Mouse (Mus musculus) brain, embryonic 14.5 days (tissue): ENCODE results near the gene Maneal. TPM values are rescaled to one million over a fixed set of nuclear protein-coding genes. Genes with fewer than 3 reads are reported as not detected.
A peak's percentile ranks its signal among the peaks of the same experiment; 100 is the strongest.

Experiments used
- DNase-seq: peaks from one replicate; pipeline ENCODE4 v3.0.0-alpha.2; 2011; ENCODE audit warnings: low read depth
- CTCF ChIP-seq: fragments of 200-500 bp; IDR thresholded peaks from 2 replicates; pipeline ENCODE4 v1.5.1; 2012; ENCODE audit warnings: inconsistent platforms, mild to moderate bottlenecking, moderate library complexity, borderline replicate concordance; ENCODE audit not compliant: insufficient read depth, insufficient read length; ENCODE audit errors: extremely low read depth
- POLR2A ChIP-seq: fragments of 200-500 bp; IDR thresholded peaks from 2 replicates; pipeline ENCODE4 v1.6.1; 2012; ENCODE audit warnings: mild to moderate bottlenecking, inconsistent platforms, borderline replicate concordance; ENCODE audit not compliant: poor library complexity, insufficient read depth, insufficient read length, severe bottlenecking; ENCODE audit errors: extremely low read depth
- polyA plus RNA-seq: library from polyadenylated mRNA; depleted of rRNA; stranded (reverse); fragments of >200 nt; gene quantifications from 2 replicates; pipeline ENCODE4 v1.2.3, GENCODE M21; 2012

Maneal gene
- polyA plus RNA-seq, 1 experiment = 48.8 TPM

DNA sequence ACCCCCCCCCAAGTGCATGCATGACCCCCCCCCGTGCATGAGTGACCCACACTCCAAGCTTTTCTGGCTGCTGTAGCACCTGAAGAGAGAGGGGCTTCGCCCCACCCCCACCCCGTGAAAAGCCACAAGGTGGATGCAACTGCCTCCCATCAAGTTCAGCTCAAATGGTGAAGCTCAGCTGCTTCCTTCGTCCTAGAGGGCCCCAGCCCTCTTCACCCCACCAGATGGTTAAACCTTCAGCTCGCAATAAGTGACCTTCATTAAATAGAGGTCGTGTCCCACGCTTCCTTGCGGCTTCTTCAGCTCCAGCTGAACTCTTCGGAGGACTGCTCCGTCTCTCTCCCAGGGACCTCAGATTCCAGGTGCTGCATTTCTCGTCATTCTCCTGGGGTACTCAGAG is 18.6 kb upstream of the Maneal start, which contains the start of gene Epha10:
Gene Epha10 (plus strand): TSS at position 301 of the 400 bp plus-strand sequence.
- no peak for TF ChIP-seq POLR2A
- TF ChIP-seq CTCF = no peak
- DNase-seq = no peak

DNA sequence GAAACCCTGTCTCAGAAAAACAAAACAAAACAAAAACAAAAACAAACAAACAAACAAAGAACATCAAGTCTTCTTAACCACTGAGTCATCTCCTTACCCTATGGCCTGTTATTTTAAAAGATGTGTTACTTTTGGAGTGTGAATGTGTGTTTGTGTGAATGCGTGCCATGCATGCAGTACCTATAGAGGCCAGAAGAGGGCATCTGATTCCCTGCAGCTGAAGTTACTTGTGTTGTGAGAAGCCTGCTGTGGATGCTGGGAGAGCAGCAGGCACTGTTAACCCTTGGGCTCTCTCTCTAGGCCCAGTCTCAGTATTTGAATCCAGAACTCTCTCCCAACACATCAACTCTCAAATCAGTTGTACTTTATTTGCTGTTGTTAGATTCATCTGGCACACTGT is 10.7 kb upstream of the Maneal start:
- TF ChIP-seq POLR2A = no peak
- TF ChIP-seq CTCF = peak; percentile 41; the same call in 1 of the 2 replicates
- DNase-seq = no peak

GRCm38 (mm10) chr4:124860446-124860845 is 1.5 kb downstream of the Maneal start:
- TF ChIP-seq POLR2A = no peak
- TF ChIP-seq CTCF = no peak
- DNase-seq = peak; percentile 55

- TF ChIP-seq POLR2A (no peak), CTCF (no peak)
These were observed 3.6 kb downstream of the Maneal start for GRCm38 (mm10) chr4:124858370-124858769.

DNA sequence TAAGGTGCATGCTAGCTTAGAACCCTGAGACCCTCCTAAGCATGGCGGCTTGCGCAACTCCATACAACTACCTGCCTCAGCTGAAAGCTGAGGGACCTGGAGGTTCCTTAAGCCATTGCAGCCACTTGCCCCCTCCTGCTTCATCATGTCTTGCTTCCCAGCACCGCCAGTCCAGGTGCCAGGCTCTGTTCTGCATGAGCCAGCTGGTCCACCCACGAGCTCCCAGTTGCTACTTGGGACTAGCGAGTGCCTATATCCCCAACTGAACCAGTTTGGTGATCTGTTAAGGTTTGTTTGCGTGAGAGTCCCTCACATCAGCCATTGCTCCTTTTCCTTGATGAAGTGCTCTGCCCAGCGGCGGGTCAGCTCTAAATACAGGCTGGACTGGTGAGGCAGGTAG is 5.7 kb downstream of the Maneal start:
- no peak for DNase-seq
- TF ChIP-seq CTCF (no peak), POLR2A (no peak)

More at GRCm38 (mm10) chr4:124858370-124858769, 3.6 kb downstream of the Maneal start:
- DNase-seq = no peak

DNA sequence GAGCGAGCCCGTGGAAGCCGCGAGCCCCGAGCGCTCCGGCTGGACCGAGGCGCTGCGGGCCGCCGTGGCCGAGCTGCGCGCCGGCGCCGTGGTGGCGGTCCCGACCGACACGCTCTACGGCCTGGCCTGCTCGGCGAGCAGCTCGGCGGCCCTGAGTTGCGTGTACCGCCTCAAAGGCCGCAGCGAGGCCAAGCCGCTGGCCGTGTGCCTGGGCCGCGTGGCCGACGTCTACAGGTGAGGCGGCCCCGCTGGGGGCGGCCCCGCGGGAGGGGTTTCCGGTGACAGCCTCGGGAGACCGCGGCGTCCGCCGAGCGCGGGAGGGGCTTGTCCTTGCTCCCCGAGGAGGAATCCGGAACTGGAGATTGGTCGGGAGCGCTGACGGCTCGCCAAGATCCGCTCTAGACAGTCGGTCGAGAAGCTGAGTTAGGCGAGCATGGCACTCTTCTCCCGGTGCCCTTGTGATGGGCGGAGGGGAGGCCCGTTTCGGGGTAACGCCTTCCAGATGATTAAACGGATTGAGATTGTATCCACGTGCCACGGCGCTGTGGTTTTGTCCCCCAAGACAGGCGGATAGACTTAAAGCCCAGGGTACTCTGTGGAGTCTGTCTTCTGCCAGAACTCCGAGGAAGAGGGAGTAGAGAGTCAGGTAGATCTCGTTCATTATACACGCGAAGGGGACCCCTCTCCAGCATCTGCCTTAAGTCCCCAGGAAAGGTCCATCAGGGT is 10.9 kb downstream of the Maneal start, which contains the start of gene 1110065P20Rik:
Gene 1110065P20Rik (minus strand): TSS at position 264 of the 726 bp plus-strand sequence.
- peak; percentile 67 for DNase-seq

DNA sequence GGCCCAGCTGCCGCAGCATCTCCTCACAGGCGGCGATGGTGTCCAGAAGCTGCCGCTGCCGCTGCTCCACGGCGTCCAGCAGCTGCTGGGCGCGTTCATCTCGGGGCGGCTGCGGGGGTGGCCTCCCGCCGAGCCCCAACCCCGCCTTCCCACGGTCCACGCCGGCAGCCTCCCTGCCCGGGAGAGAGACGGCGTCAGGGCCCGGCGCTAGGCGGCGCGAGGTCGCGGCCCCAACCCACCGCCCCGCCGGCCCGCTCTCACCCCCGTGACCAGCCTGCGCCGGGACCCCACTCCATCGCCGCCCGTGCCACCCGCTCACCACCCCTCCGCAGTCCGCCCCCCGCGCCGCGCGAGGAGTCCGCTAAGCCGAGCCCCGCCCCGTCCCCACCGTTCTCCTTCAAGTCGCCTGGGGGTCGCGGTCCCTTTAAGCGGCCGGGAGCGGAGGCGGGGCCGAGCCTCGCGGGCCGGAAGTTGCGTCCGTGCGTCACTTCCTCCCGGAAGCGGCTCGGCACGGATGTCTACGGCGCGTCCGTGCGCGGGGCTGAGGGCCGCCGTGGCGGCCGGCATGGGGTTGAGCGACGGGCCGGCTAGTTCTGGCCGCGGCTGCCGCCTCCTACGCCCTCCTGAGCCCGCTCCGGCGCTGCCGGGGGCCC is 11.6 kb downstream of the Maneal start, which contains the start of gene Yrdc:
Gene Yrdc (plus strand): TSS at position 419 of the 653 bp plus-strand sequence.
- DNase-seq = peak; percentile 99
- TF ChIP-seq CTCF = no peak
- TF ChIP-seq POLR2A = peak; percentile 87

More for the DNA sequence above, 10.9 kb downstream of the Maneal start, which contains the start of gene 1110065P20Rik:
- TF ChIP-seq CTCF (no peak), POLR2A (no peak)

- TF ChIP-seq CTCF (no peak), POLR2A (no peak)
- DNase-seq = peak; percentile 78
These were observed 12.2 kb downstream of the Maneal start for GRCm38 (mm10) chr4:124849631-124850260.

DNA sequence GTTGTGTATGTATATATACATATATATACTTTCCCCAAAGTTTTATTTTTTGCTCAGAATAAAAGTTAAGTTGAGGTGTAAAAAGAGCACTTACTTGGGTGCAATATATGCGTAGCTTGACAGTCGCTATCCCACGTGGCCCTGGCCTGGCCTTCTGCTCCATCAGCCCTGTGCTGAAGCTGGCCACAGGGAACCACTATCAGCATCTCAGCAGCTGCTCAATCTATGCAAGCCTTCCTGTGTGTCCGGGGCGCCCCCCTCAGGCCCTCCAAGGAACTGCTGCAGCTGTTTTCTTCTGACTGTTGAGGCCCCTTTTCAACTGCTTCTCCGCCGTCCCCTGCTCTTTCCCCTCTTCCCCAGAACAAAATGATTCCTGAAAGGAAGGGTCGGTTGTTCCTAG is 14.4 kb downstream of the Maneal start:
- TF ChIP-seq POLR2A (no peak), CTCF (peak; percentile 97)
- peak; percentile 80 for DNase-seq

DNA sequence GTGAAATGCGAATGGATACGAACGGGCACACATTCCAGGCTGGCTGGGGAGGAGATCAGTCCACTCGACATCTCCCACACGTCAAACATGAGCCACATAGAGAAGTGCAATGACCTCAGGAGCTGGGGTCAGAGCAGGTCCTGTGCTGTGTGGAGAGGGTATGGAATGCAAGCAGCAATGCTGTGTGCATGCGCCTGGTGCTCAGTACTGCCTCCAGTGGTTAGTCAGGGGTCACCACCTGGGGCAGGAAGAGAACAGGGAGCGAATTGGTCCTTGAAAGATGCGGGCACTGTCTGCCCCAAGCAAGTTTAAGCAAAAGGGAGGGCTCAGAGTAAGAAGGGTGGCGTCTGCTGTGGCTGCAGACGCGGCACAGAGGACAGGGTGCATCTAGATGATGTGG is 18.5 kb downstream of the Maneal start:
- TF ChIP-seq POLR2A (no peak), CTCF (peak; percentile 80)

GRCm38 (mm10) chr4:124840998-124841397 is 21.0 kb downstream of the Maneal start:
- DNase-seq = no peak
- TF ChIP-seq CTCF (0 out of 2 replicates have a peak, but pooled peaks have one; percentile 9), POLR2A (no peak)

More for the DNA sequence above, 18.5 kb downstream of the Maneal start:
- DNase-seq = peak; percentile 20
